Mouse (Mus musculus) hindbrain, embryonic 13.5 days (tissue): ENCODE data around the gene Panx1. TPM values are rescaled to one million over a fixed set of nuclear protein-coding genes. Genes with fewer than 3 reads are reported as not detected.

Source experiments
- ATAC-seq: fragments of 200-750 bp; cut with Nextera tagmentation; 2 replicates; pipeline ENCODE4 v1.8.0; 2017; ENCODE audit warnings: moderate TSS enrichment; ENCODE audit not compliant: low FRiP score
- H3K27ac ChIP-seq: fragments of 300-500 bp; sonication (generic); 2 replicates; pipeline ENCODE4 v1.5.1; 2015; ENCODE audit warnings: inconsistent platforms, mild to moderate bottlenecking, moderate library complexity
- H3K27me3 ChIP-seq: fragments of 300-500 bp; sonication (generic); 2 replicates; pipeline ENCODE4 v1.6.1; 2015; ENCODE audit warnings: mild to moderate bottlenecking, inconsistent platforms
- H3K36me3 ChIP-seq: fragments of 300-500 bp; sonication (generic); 2 replicates; pipeline ENCODE4 v1.6.1; 2015; ENCODE audit warnings: mild to moderate bottlenecking, inconsistent platforms
- H3K4me1 ChIP-seq: fragments of 300-500 bp; sonication (generic); replicated peaks from 2 replicates; pipeline ENCODE4 v1.6.1; 2015; ENCODE audit warnings: inconsistent platforms
- H3K4me2 ChIP-seq: fragments of 300-500 bp; sonication (generic); 2 replicates; pipeline ENCODE4 v1.6.1; 2015; ENCODE audit warnings: inconsistent platforms, mild to moderate bottlenecking, moderate library complexity
- H3K4me3 ChIP-seq: fragments of 300-500 bp; sonication (generic); 2 replicates; pipeline ENCODE4 v1.5.1; 2015; ENCODE audit warnings: mild to moderate bottlenecking, inconsistent platforms
- H3K9ac ChIP-seq: fragments of 300-500 bp; sonication (generic); 2 replicates; pipeline ENCODE4 v1.6.1; 2015; ENCODE audit warnings: mild to moderate bottlenecking, inconsistent platforms
- H3K9me3 ChIP-seq: fragments of 300-500 bp; sonication (generic); 2 replicates; pipeline ENCODE4 v1.6.1; 2016; ENCODE audit warnings: inconsistent platforms
- WGBS: fragments of 180-500 bp; shearing (Covaris S2); methylation state at CpG from one replicate; pipeline ENCODE4 v1.1.7; 2015; 5-methylcytosine and 5-hydroxymethylcytosine counted together
- polyA plus RNA-seq: library from polyadenylated mRNA; unstranded; fragments of >200 nt; fragmentation: Nextera tagmentation; extraction: Ambion mirVana; gene quantifications from 2 replicates; pipeline ENCODE4 v1.2.1, GENCODE M21; 2015

Panx1 gene
- 148 and 152 TPM in 2 replicates for polyA plus RNA-seq

GRCm38 (mm10) chr9:15045084-15045669, at the start of gene Panx1:
Gene Panx1, minus strand, starts transcription at chr9:15045478.
- H3K4me1 ChIP-seq: peaks cover 50% of the 10 kb centered on the region
- ATAC-seq: peak; percentile 94
- peak within 1 kb of the TSS; percentile 75 for H3K4me3 ChIP-seq
- peak within 1 kb of the TSS; percentile 93 for H3K9ac ChIP-seq
- H3K36me3 ChIP-seq: peaks cover 8% of the 10 kb centered on the region; the same call in 1 of the 2 replicates
- under 1% methylated on average over 57 of the region's 68 CpGs for WGBS
- H3K27ac ChIP-seq: peak within 1 kb of the TSS; percentile 96
- peak within 1 kb of the TSS; percentile 76 for H3K4me2 ChIP-seq
- no peaks in the 10 kb centered on the region for H3K27me3 ChIP-seq
- H3K9me3 ChIP-seq: no peaks in the 10 kb centered on the region

- Histone ChIP-seq H3K4me2 (no peak overlapping the region), H3K9me3 (no peaks in the 10 kb centered on the region), H3K4me3 (no peak overlapping the region), H3K9ac (no peak overlapping the region), H3K27me3 (no peaks in the 10 kb centered on the region), H3K36me3 (no peaks in the 10 kb centered on the region), H3K4me1 (no peaks in the 10 kb centered on the region), H3K27ac (no peak overlapping the region)
- no peak for ATAC-seq
- WGBS: 88% methylated on average over 6 of the region's 6 CpGs
Observed at GRCm38 (mm10) chr9:15068686-15069295, 23.5 kb upstream of the Panx1 start.

- 92% methylated on average over 7 of the region's 7 CpGs for WGBS
- Histone ChIP-seq H3K27ac (no peak overlapping the region), H3K27me3 (no peaks in the 10 kb centered on the region), H3K4me3 (no peak overlapping the region), H3K9ac (no peak overlapping the region), H3K4me2 (no peak overlapping the region), H3K9me3 (no peaks in the 10 kb centered on the region), H3K4me1 (no peaks in the 10 kb centered on the region), H3K36me3 (no peaks in the 10 kb centered on the region)
- ATAC-seq: no peak
Observed at GRCm38 (mm10) chr9:15067995-15068685, 22.9 kb upstream of the Panx1 start.

- no peak overlapping the region for H3K4me3 ChIP-seq
- H3K27ac ChIP-seq: no peak overlapping the region
- no peaks in the 10 kb centered on the region for H3K27me3 ChIP-seq
- no peak overlapping the region for H3K9ac ChIP-seq
- ATAC-seq: no peak
- WGBS: 9% methylated on average over 1 of the region's 1 CpGs
- no peaks in the 10 kb centered on the region for H3K9me3 ChIP-seq
- H3K4me2 ChIP-seq: no peak overlapping the region
- no peaks in the 10 kb centered on the region for H3K4me1 ChIP-seq
- no peaks in the 10 kb centered on the region for H3K36me3 ChIP-seq
Observed at GRCm38 (mm10) chr9:15064176-15064575, 18.9 kb upstream of the Panx1 start.

GRCm38 (mm10) chr9:15060847-15061246, 15.6 kb upstream of the Panx1 start:
- Histone ChIP-seq H3K9me3 (no peaks in the 10 kb centered on the region), H3K4me1 (no peaks in the 10 kb centered on the region), H3K36me3 (no peaks in the 10 kb centered on the region), H3K4me2 (no peak overlapping the region), H3K4me3 (no peak overlapping the region), H3K9ac (no peak overlapping the region), H3K27ac (no peak overlapping the region), H3K27me3 (no peaks in the 10 kb centered on the region)
- 92% methylated on average over 5 of the region's 5 CpGs for WGBS
- ATAC-seq: no peak

- no peak overlapping the region for H3K27ac ChIP-seq
- no peak for ATAC-seq
- no peaks in the 10 kb centered on the region for H3K4me1 ChIP-seq
- H3K4me3 ChIP-seq: no peak overlapping the region
- WGBS: 87% methylated on average over 6 of the region's 6 CpGs
- H3K9me3 ChIP-seq: no peaks in the 10 kb centered on the region
- H3K36me3 ChIP-seq: no peaks in the 10 kb centered on the region
- no peak overlapping the region for H3K4me2 ChIP-seq
- no peaks in the 10 kb centered on the region for H3K27me3 ChIP-seq
- H3K9ac ChIP-seq: no peak overlapping the region
Observed at GRCm38 (mm10) chr9:15060026-15060425, 14.7 kb upstream of the Panx1 start.

GRCm38 (mm10) chr9:15045740-15046139, 462 bp upstream of the Panx1 start:
- peak; percentile 15; the same call in 1 of the 2 replicates for ATAC-seq
- WGBS: 44% methylated on average over 10 of the region's 10 CpGs
- no peaks in the 10 kb centered on the region for H3K9me3 ChIP-seq
- peak overlapping the region; percentile 93 for H3K9ac ChIP-seq
- H3K27me3 ChIP-seq: no peaks in the 10 kb centered on the region
- H3K36me3 ChIP-seq: peaks cover 8% of the 10 kb centered on the region; the same call in 1 of the 2 replicates
- peak overlapping the region; percentile 96 for H3K27ac ChIP-seq
- H3K4me3 ChIP-seq: peak overlapping the region; percentile 75
- peaks cover 44% of the 10 kb centered on the region for H3K4me1 ChIP-seq
- peak overlapping the region; percentile 76 for H3K4me2 ChIP-seq

GRCm38 (mm10) chr9:15044391-15045083, 741 bp downstream of the Panx1 start:
- Histone ChIP-seq H3K9ac (peak overlapping the region; percentile 93), H3K27ac (peak overlapping the region; percentile 96), H3K9me3 (no peaks in the 10 kb centered on the region), H3K4me2 (peak overlapping the region; percentile 76), H3K4me3 (peak overlapping the region; percentile 75), H3K36me3 (peaks cover 8% of the 10 kb centered on the region; the same call in 1 of the 2 replicates), H3K4me1 (peaks cover 54% of the 10 kb centered on the region), H3K27me3 (no peaks in the 10 kb centered on the region)
- peak; percentile 56 for ATAC-seq
- WGBS: 1% methylated on average over 28 of the region's 28 CpGs

GRCm38 (mm10) chr9:15041556-15041955, 3.7 kb downstream of the Panx1 start:
- Histone ChIP-seq H3K4me2 (0 out of 2 replicates have a peak overlapping the region, but pooled peaks have one; percentile 6), H3K27ac (no peak overlapping the region), H3K27me3 (no peaks in the 10 kb centered on the region), H3K36me3 (peaks cover 8% of the 10 kb centered on the region; the same call in 1 of the 2 replicates), H3K4me1 (peaks cover 69% of the 10 kb centered on the region), H3K9me3 (no peaks in the 10 kb centered on the region), H3K9ac (no peak overlapping the region), H3K4me3 (no peak overlapping the region)
- no peak for ATAC-seq
- 89% methylated on average over 11 of the region's 11 CpGs for WGBS

GRCm38 (mm10) chr9:15039848-15040247, 5.4 kb downstream of the Panx1 start:
- Histone ChIP-seq H3K9me3 (no peaks in the 10 kb centered on the region), H3K4me3 (no peak overlapping the region), H3K27me3 (no peaks in the 10 kb centered on the region), H3K27ac (no peak overlapping the region), H3K4me2 (no peak overlapping the region), H3K4me1 (peaks cover 67% of the 10 kb centered on the region), H3K36me3 (peaks cover 8% of the 10 kb centered on the region; the same call in 1 of the 2 replicates), H3K9ac (no peak overlapping the region)
- ATAC-seq: no peak
- 96% methylated on average over 5 of the region's 5 CpGs for WGBS

- Histone ChIP-seq H3K4me3 (no peak overlapping the region), H3K4me1 (peaks cover 60% of the 10 kb centered on the region), H3K36me3 (peaks cover 10% of the 10 kb centered on the region; the same call in 1 of the 2 replicates), H3K9ac (no peak overlapping the region), H3K4me2 (no peak overlapping the region), H3K9me3 (no peaks in the 10 kb centered on the region), H3K27ac (peak overlapping the region; percentile 23; the same call in 1 of the 2 replicates), H3K27me3 (no peaks in the 10 kb centered on the region)
- WGBS: 50% methylated on average over 3 of the region's 3 CpGs
- no peak for ATAC-seq
Observed at GRCm38 (mm10) chr9:15037704-15038103, 7.6 kb downstream of the Panx1 start.

- H3K9ac ChIP-seq: no peak overlapping the region
- no peaks in the 10 kb centered on the region for H3K9me3 ChIP-seq
- peak overlapping the region; percentile 55 for H3K27ac ChIP-seq
- peaks cover 11% of the 10 kb centered on the region; the same call in 1 of the 2 replicates for H3K36me3 ChIP-seq
- H3K4me2 ChIP-seq: no peak overlapping the region
- H3K27me3 ChIP-seq: no peaks in the 10 kb centered on the region
- H3K4me3 ChIP-seq: no peak overlapping the region
- ATAC-seq: no peak
- H3K4me1 ChIP-seq: peaks cover 55% of the 10 kb centered on the region
Observed at GRCm38 (mm10) chr9:15037237-15037636, 8.0 kb downstream of the Panx1 start.
